Mouse (Mus musculus) testis, adult 2 months (tissue): ENCODE data around the gene Zscan21.

Experiments used
- CTCF ChIP-seq: fragments of 200-500 bp; IDR thresholded peaks from 2 replicates; pipeline ENCODE4 v1.5.1; 2012; ENCODE audit warnings: low read depth, mild to moderate bottlenecking, inconsistent platforms, low read length, moderate library complexity; ENCODE audit not compliant: control insufficient read depth, insufficient read depth, insufficient replicate concordance
- POLR2A ChIP-seq: fragments of 200-500 bp; IDR thresholded peaks from 2 replicates; pipeline ENCODE4 v1.6.1; 2012; ENCODE audit warnings: low read depth, mild to moderate bottlenecking, inconsistent platforms, low read length, moderate library complexity; ENCODE audit not compliant: control insufficient read depth

DNA sequence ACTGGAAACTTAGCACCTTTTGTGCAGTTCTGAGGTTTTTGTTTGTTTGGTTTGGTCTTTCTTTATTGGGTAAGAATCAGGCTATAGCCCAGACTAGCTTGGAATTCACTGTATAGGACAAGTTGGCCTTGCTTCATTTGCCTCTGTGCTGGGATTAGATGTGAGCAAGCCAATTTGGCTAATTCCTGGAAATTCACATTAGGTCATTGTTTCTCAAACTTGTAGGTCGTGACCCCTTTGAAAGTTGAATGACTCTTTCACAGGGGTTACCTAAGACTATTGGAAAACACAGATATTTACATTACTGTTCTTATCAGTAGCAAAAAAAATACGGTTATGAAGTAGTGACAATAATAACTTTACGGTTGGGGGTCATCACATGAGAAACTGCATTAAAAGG is 37.7 kb downstream of the Zscan21 start:
- no peak for TF ChIP-seq CTCF
- TF ChIP-seq POLR2A, result no peak
